Mouse (Mus musculus) lung, postnatal 0 days (tissue): ENCODE results near the gene Ube2f. TPM values are rescaled to one million over a fixed set of nuclear protein-coding genes. Genes with fewer than 3 reads are reported as not detected.

Experiments used
- ATAC-seq: fragments of 200-750 bp; cut with Nextera tagmentation; 2 replicates; pipeline ENCODE4 v1.8.0; 2017; ENCODE audit warnings: moderate library complexity
- DNase-seq: peaks from one replicate; pipeline ENCODE4 v3.0.0-alpha.2; 2016; ENCODE audit warnings: low spot score
- H3K27ac ChIP-seq: fragments of 300-500 bp; sonication (generic); 2 replicates; pipeline ENCODE4 v1.5.1; 2014; ENCODE audit warnings: antibody characterized with exemption, mild to moderate bottlenecking, low read length, mixed read lengths
- H3K27me3 ChIP-seq: fragments of 300-500 bp; sonication (generic); replicated peaks from 2 replicates; pipeline ENCODE4 v1.6.1; 2014; ENCODE audit warnings: low read length, mixed read lengths; ENCODE audit not compliant: insufficient read depth
- H3K36me3 ChIP-seq: fragments of 300-500 bp; sonication (generic); 2 replicates; pipeline ENCODE4 v1.6.1; 2014; ENCODE audit warnings: low read length, mixed read lengths; ENCODE audit not compliant: insufficient read depth
- H3K4me1 ChIP-seq: fragments of 300-500 bp; sonication (generic); 2 replicates; pipeline ENCODE4 v1.6.1; 2014; ENCODE audit warnings: antibody characterized with exemption, low read depth, low read length, mixed read lengths; ENCODE audit not compliant: insufficient read depth
- H3K4me2 ChIP-seq: fragments of 300-500 bp; sonication (generic); replicated peaks from 2 replicates; pipeline ENCODE4 v1.6.1; 2014; ENCODE audit warnings: low read depth, mild to moderate bottlenecking, low read length, moderate library complexity, mixed read lengths
- H3K4me3 ChIP-seq: fragments of 300-500 bp; sonication (generic); 2 replicates; pipeline ENCODE4 v1.5.1; 2014; ENCODE audit warnings: low read depth, low read length
- H3K9ac ChIP-seq: fragments of 300-500 bp; sonication (generic); replicated peaks from 2 replicates; pipeline ENCODE4 v1.6.1; 2014; ENCODE audit warnings: low read depth, mild to moderate bottlenecking
- H3K9me3 ChIP-seq: fragments of 300-500 bp; sonication (generic); 2 replicates; pipeline ENCODE4 v1.6.1; 2016; ENCODE audit warnings: low read length, mixed read lengths
- CTCF ChIP-seq: IDR thresholded peaks from 2 replicates; pipeline ENCODE4 v1.5.1; 2016; ENCODE audit warnings: antibody characterized with exemption, mild to moderate bottlenecking
- EP300 ChIP-seq: IDR thresholded peaks from 2 replicates; pipeline ENCODE4 v1.6.1; 2016; ENCODE audit warnings: antibody characterized with exemption, mild to moderate bottlenecking, control low read depth
- WGBS: fragments of 180-500 bp; shearing (Covaris S2); extraction: QIAGEN DNeasy Blood & Tissue Kit; methylation state at CpG from one replicate; pipeline ENCODE4 v1.1.7; 2014; 5-methylcytosine and 5-hydroxymethylcytosine counted together
- polyA plus RNA-seq: library from polyadenylated mRNA; unstranded; fragments of >200 nt; fragmentation: Nextera tagmentation; extraction: Ambion mirVana; gene quantifications from 2 replicates; pipeline ENCODE4 v1.2.1, GENCODE M21; 2015

The Ube2f gene
- polyA plus RNA-seq, 1 experiment from 2014 or later, result 55.5 TPM

DNA sequence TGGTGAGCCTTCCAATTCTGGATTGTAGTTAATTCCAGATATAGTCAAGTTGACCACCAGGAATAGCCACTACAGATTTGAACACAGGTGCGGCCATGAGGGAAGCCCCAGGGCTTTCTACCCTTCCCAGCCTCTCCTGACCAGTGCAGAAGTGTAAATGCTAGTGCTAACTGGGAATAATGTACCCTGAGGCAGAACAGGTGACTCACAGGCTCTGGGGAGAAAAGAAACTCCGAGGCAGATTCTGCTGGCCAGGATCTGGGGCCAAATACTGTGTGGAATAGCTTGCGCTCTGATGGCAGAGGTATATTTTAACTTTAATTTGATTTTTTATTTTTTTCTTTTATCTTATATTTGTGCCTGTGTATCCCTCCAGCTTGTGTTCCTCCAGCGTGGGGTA lies 54.5 kb downstream of the Ube2f start:
- no peaks in the 10 kb centered on the region for H3K27me3 ChIP-seq
- H3K9ac ChIP-seq, result no peak overlapping the region
- no peak for DNase-seq
- WGBS, result 94% methylated on average over 4 of the region's 4 CpGs
- no peaks in the 10 kb centered on the region for H3K9me3 ChIP-seq
- H3K4me1 ChIP-seq, result no peaks in the 10 kb centered on the region
- H3K4me3 ChIP-seq, result no peak overlapping the region
- H3K36me3 ChIP-seq, result peaks cover 25% of the 10 kb centered on the region; the same call in 1 of the 2 replicates
- no peak for ATAC-seq
- H3K4me2 ChIP-seq, result no peak overlapping the region
- TF ChIP-seq CTCF (no peak), EP300 (no peak)
- no peak overlapping the region for H3K27ac ChIP-seq

- 93% methylated on average over 13 of the region's 13 CpGs for WGBS
- TF ChIP-seq EP300, result no peak
Observed at GRCm38 (mm10) chr1:91309366-91310085, 59.4 kb downstream of the Ube2f start.

GRCm38 (mm10) chr1:91312273-91312672 lies 62.2 kb downstream of the Ube2f start:
- H3K27me3 ChIP-seq, result no peaks in the 10 kb centered on the region
- no peak overlapping the region for H3K27ac ChIP-seq
- DNase-seq (no peak), ATAC-seq (no peak)
- no peaks in the 10 kb centered on the region for H3K9me3 ChIP-seq
- no peak overlapping the region for H3K4me3 ChIP-seq
- TF ChIP-seq CTCF (no peak), EP300 (no peak)
- no peak overlapping the region for H3K4me2 ChIP-seq
- H3K9ac ChIP-seq, result no peak overlapping the region
- WGBS, result 82% methylated on average over 4 of the region's 4 CpGs
- peaks cover 20% of the 10 kb centered on the region; the same call in 1 of the 2 replicates for H3K36me3 ChIP-seq
- no peaks in the 10 kb centered on the region for H3K4me1 ChIP-seq

More at GRCm38 (mm10) chr1:91309366-91310085, 59.4 kb downstream of the Ube2f start:
- DNase-seq, result no peak
- Histone ChIP-seq H3K4me2 (no peak overlapping the region), H3K36me3 (peaks cover 32% of the 10 kb centered on the region; the same call in 1 of the 2 replicates), H3K9me3 (no peaks in the 10 kb centered on the region), H3K4me3 (no peak overlapping the region), H3K9ac (no peak overlapping the region), H3K4me1 (no peaks in the 10 kb centered on the region), H3K27ac (no peak overlapping the region), H3K27me3 (no peaks in the 10 kb centered on the region)
- ATAC-seq, result no peak

DNA sequence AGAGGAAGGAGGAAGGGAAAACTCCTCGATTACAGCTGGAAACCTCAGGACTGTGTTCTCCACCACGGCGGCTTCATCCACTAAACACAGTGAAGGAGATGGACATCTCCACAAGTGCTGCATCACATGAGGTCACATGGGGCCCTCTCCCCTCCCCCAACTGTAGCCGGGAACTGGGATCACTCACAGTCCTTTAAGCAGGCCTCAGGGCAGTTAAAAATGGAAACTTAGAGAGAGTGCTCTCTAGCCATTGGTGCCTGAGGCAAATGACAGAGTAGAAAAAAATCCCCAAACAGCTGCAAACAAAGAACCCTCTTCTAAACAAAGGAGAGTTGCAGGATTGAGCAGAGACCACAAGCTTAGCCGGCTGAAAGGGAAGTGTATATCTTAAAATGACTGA lies 63.1 kb downstream of the Ube2f start:
- H3K27ac ChIP-seq, result no peak overlapping the region
- H3K4me2 ChIP-seq, result no peak overlapping the region
- H3K9ac ChIP-seq, result no peak overlapping the region
- DNase-seq (no peak), ATAC-seq (peak; percentile 25; the same call in 1 of the 2 replicates)
- TF ChIP-seq EP300 (no peak), CTCF (no peak)
- H3K36me3 ChIP-seq, result peaks cover 13% of the 10 kb centered on the region; the same call in 1 of the 2 replicates
- H3K9me3 ChIP-seq, result no peaks in the 10 kb centered on the region
- H3K4me3 ChIP-seq, result no peak overlapping the region
- no peaks in the 10 kb centered on the region for H3K27me3 ChIP-seq
- 43% methylated on average over 5 of the region's 5 CpGs for WGBS
- no peaks in the 10 kb centered on the region for H3K4me1 ChIP-seq

DNA sequence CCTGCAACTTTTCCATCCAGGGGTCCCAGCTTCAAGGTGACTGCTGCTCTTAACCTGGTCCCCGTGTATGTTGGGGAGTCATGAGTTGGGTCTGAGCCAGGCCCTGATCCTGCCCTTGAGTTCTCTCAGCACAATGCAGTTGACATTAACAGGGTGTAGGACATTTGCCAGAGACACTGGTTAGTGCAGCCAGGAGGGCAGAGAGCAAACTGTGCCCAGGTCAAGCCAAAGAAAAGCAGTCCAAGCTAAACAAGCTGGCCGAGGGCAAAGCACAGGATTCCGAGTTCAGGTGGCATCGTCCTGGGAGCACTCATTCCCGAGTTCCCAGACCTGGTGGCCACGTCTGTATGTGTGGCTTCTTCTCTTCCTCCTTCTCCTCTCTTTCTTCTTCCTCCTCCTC lies 67.6 kb downstream of the Ube2f start:
- no peak for ATAC-seq
- Histone ChIP-seq H3K9me3 (no peaks in the 10 kb centered on the region), H3K4me1 (no peaks in the 10 kb centered on the region), H3K27me3 (no peaks in the 10 kb centered on the region), H3K4me3 (no peak overlapping the region), H3K36me3 (no peaks in the 10 kb centered on the region), H3K9ac (no peak overlapping the region), H3K27ac (no peak overlapping the region), H3K4me2 (no peak overlapping the region)
- 80% methylated on average over 6 of the region's 6 CpGs for WGBS
- TF ChIP-seq EP300, result no peak
- TF ChIP-seq CTCF, result no peak
- no peak for DNase-seq

DNA sequence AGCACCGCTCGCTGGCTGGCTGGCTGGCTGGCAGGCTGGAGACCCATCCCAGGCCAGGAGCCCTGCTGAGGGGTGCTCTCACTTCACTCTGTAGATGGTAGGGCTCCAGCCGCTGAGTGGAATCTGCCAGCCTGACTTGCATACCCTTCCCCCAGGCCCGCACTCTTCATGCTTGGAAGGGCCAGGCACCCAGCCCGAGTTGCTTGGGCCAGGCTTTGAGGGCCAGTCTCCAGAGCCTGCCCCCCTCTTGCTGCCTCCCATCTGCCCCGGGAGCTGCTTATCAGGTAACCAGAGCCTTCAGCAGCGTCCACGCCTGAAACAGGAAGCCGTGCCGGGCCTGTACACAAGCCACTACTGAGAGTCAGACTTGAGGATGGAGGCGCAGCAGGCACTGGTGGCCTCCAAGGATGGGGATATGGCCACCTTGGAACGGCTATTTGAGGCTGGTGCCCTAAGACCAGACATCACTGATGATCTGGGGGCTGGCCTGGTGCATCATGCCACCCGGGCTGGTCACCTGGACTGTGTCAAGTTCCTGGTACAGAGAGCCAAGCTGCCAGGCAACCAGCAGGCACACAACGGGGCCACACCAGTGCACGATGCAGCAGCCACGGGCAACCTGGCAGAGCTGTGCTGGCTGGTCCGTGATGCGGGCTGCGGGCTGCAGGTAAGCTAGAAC lies 71.8 kb downstream of the Ube2f start, which contains the start of gene Espnl:
Espnl (plus strand) TSS at position 316 of the 679 bp plus-strand sequence.
- no peaks in the 10 kb centered on the region for H3K27me3 ChIP-seq
- H3K4me2 ChIP-seq, result no peak within 1 kb of the TSS
- TF ChIP-seq CTCF (no peak), EP300 (no peak)
- H3K9me3 ChIP-seq, result no peaks in the 10 kb centered on the region
- H3K9ac ChIP-seq, result no peak within 1 kb of the TSS
- H3K36me3 ChIP-seq, result no peaks in the 10 kb centered on the region
- no peaks in the 10 kb centered on the region for H3K4me1 ChIP-seq
- WGBS, result 48% methylated on average over 19 of the region's 19 CpGs
- no peak for DNase-seq
- H3K27ac ChIP-seq, result no peak within 1 kb of the TSS
- H3K4me3 ChIP-seq, result no peak within 1 kb of the TSS
- no peak; the same call in 1 of the 2 replicates for ATAC-seq
